Mouse (Mus musculus) heart, postnatal 0 days (tissue): Measurements from ENCODE around the gene Bri3.

Source experiments
- CTCF ChIP-seq: IDR thresholded peaks from 2 replicates; pipeline ENCODE4 v1.5.1; 2016; ENCODE audit warnings: antibody characterized with exemption, control low read depth, low read depth
- EP300 ChIP-seq: IDR thresholded peaks from 2 replicates; pipeline ENCODE4 v1.6.1; 2016; ENCODE audit warnings: antibody characterized with exemption, low read depth

DNA sequence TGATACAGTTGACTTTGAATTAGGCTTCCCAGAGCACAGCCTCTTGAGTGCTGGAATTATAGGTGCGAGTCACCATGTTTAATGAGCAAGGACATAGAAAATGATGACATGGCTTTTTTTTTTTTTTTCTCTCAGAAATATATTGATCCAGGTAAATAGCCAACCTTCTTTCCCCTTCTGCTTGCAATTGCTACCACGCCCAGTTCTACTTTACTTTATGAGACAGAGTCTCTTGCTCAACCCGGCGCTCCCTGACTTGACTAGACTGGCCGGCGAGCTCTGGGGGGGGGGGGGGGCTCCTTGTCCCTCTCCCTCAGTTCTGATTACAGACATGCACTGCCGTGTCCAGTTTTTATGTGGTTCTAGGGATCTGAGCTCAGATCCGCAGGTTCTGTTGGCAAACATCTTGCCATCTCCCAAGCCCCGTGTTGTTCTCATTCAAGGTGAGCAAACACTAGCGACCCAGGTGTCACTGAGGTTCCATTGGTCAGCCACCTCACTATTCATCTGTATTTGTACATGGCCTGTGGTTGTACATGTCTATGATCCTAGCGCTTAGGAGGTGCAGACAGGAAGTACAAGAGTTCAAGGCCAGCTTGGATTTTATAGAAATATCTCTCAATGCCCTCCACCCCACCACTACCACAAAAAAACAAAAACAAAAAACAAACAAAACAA is 120.6 kb downstream of the Bri3 start:
- TF ChIP-seq CTCF (no peak), EP300 (no peak)
